Mouse (Mus musculus) heart, postnatal 25 days (tissue): Measurements from ENCODE around the gene Ott. TPM values are rescaled to one million over a fixed set of nuclear protein-coding genes. Genes with fewer than 3 reads are reported as not detected.
"Not testable (repeated sequence)": the region's sequence is repeated elsewhere in the genome, so short reads cannot be mapped to it uniquely, and the experiment has no call there.

Source experiments
- DNase-seq: peaks from one replicate; pipeline ENCODE4 v3.0.0; 2022; ENCODE audit warnings: low spot score
- intact Hi-C: fragments of 180-260 bp; cut with DNase I; formaldehyde crosslinking; loops from one replicate; pipeline ENCODE4 v1.15.1; 2025
- total RNA-seq, 2 experiments: library from RNA; stranded (reverse); gene quantifications; 2 replicates each; pipeline ENCODE4 v1.2.3; 2021

The Ott gene
- total RNA-seq, result not detected

- DNase-seq, intact Hi-C loops: not testable (repeated sequence)
These were observed at the start of gene Ott for GRCm38 (mm10) chrX:149073982-149074381. Gene Ott (plus strand): TSS chrX:149074282.

Other genes starting within 250 kb of the Ott start
- not detected for gene Luzp4, start 216.6 kb upstream of the Ott start, total RNA-seq
- not detected for gene Gm15093, start 198.1 kb downstream of the Ott start, total RNA-seq